Mouse (Mus musculus): Measurements from ENCODE around the gene Gm4491. TPM values are rescaled to one million over a fixed set of nuclear protein-coding genes. Genes with fewer than 3 reads are reported as not detected.

Gm4491 gene
- not detected in 2 replicates for polyA plus RNA-seq (2015; fragmentation: Nextera tagmentation; extraction: Ambion mirVana)

DNA sequence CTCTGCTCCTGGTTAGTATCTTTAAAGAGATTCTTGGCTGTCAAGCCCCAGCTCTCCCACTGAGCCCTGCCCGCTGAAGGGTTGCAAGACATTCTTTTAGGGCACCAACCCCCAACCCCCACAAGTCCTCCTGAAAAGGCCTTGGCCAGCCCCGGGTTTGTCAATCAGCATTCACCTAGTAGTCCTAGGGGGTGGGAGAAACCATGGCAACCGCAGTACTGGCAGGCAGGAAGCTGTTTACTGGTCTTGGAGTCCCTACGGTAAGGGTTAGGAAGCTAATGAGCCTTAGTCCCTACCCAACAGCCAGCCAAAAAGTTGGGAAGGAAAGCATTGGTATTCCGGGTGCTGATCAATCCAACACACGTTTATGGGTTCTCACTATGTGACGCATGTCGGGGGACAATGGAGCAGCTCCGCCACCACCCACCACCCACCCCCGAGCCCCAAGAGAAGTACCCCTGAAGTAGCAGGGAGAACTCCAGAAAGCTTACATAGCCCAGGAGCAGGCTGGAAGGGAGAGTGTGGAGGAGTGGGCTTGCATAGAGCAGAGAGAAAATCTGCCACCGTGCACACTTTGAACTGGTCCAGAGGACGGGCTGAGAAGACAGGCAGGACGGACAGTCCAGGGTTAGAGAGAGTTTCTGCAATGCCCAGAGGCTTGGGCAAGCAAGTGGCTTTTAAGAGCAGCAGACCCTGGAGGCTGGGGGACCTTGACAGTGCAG is at the start of gene Gm4491:
TSS of gene Gm4491 (minus strand) at position 61 of the 722 bp plus-strand sequence.
- no peak within 1 kb of the TSS for H3K4me3 ChIP-seq
- no peaks in the 10 kb centered on the region for H3K36me3 ChIP-seq
- no peak within 1 kb of the TSS for H3K27ac ChIP-seq
- no peaks in the 10 kb centered on the region for H3K9me3 ChIP-seq (replicated peaks)
- no peak within 1 kb of the TSS for H3K4me2 ChIP-seq
- no peak within 1 kb of the TSS for H3K9ac ChIP-seq
- no peaks in the 10 kb centered on the region for H3K4me1 ChIP-seq (replicated peaks)
- peaks cover 39% of the 10 kb centered on the region for H3K27me3 ChIP-seq
- no peak for ATAC-seq (replicated peaks; ENCODE audit: insufficient number of reproducible peaks, insufficient read depth, low FRiP score, low read depth)
- WGBS = 24% methylated on average over 13 of the region's 13 CpGs

DNA sequence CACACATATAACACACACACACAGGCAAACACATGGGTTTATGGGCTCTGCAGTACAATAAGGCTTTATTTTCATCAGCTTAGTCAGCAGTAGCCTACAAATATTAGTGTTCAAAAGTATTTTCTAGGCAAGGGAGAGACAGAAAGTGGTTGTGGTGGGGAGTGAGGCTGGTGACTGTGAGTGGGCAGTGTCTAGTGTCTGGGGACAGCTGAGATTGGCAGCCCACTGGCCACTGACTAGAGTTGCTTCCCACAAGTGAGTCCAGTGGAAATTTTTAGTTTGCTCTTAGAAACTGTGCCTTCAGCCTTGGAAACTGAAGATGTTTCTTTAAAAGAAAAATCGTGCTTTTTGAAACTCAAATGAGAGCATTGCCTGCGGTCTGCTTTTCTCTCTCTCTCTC is 46.1 kb upstream of the Gm4491 start:
- WGBS = 48% methylated on average over 2 of the region's 2 CpGs
- H3K36me3 ChIP-seq = no peaks in the 10 kb centered on the region
- ATAC-seq (replicated peaks; ENCODE audit: insufficient number of reproducible peaks, insufficient read depth, low FRiP score, low read depth) = no peak

DNA sequence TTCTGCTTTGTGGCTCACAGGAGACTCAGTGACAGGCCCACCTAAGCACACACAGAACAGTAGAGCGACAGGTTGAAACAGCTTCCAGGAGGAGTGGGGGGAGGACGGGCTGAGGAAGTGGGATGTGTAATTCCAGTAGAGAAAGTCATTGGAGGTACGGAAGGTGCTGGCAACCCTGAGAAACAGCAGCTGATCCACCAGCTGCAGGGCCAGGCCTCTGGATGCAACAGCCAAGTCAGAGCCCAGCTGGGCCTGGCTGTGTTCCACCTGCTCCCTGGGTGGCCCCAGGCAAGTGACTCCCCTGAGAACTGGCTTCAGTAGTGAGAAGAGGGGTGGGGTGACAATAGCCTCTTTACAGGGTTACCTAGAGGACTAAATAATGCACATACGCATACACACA is 45.5 kb upstream of the Gm4491 start:
- Histone ChIP-seq H3K4me2 (no peak overlapping the region), H3K36me3 (no peaks in the 10 kb centered on the region), H3K27me3 (0 out of 2 replicates have a peak, but pooled peaks cover 7% of the 10 kb centered on the region), H3K9me3 (replicated peaks) (no peaks in the 10 kb centered on the region), H3K4me1 (replicated peaks) (peaks cover 3% of the 10 kb centered on the region; the same call in 1 of the 2 replicates), H3K4me3 (no peak overlapping the region), H3K27ac (no peak overlapping the region), H3K9ac (no peak overlapping the region)
- 66% methylated on average over 4 of the region's 4 CpGs for WGBS
- ATAC-seq (replicated peaks; ENCODE audit: insufficient number of reproducible peaks, insufficient read depth, low FRiP score, low read depth) = no peak

More for the DNA sequence above, 46.1 kb upstream of the Gm4491 start:
- H3K4me3 ChIP-seq = no peak overlapping the region
- H3K4me2 ChIP-seq = no peak overlapping the region
- H3K9me3 ChIP-seq (replicated peaks) = no peaks in the 10 kb centered on the region
- H3K27me3 ChIP-seq = 0 out of 2 replicates have a peak, but pooled peaks cover 7% of the 10 kb centered on the region
- H3K9ac ChIP-seq = no peak overlapping the region
- peaks cover 3% of the 10 kb centered on the region; the same call in 1 of the 2 replicates for H3K4me1 ChIP-seq (replicated peaks)
- no peak overlapping the region for H3K27ac ChIP-seq

DNA sequence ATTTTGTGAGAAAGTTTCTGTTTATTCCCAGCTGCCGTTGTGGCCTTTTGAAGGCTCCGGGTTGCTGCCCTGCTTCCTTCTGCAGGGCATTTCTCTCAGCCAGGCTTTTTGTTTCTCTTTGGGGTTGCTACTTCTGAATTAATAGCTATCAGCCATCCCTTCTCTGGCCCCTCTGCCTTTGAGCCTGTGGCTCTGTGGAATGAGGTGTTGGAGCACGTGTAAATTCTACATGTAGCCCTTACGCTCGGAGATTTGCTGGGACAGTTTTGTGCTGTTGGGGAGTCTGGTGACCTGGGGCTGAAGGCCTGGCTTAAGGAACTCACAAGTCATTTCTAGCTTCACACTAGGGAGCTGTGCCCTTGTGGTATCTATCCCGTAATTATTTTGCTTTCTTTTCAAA is 39.2 kb upstream of the Gm4491 start:
- 39% methylated on average over 6 of the region's 6 CpGs for WGBS
- Histone ChIP-seq H3K9ac (no peak overlapping the region), H3K27ac (no peak overlapping the region), H3K36me3 (no peaks in the 10 kb centered on the region), H3K4me2 (no peak overlapping the region), H3K4me1 (replicated peaks) (0 out of 2 replicates have a peak, but pooled peaks cover 3% of the 10 kb centered on the region), H3K27me3 (peaks cover 8% of the 10 kb centered on the region), H3K9me3 (replicated peaks) (no peaks in the 10 kb centered on the region), H3K4me3 (no peak overlapping the region)
- ATAC-seq (replicated peaks; ENCODE audit: insufficient number of reproducible peaks, insufficient read depth, low FRiP score, low read depth) = no peak

DNA sequence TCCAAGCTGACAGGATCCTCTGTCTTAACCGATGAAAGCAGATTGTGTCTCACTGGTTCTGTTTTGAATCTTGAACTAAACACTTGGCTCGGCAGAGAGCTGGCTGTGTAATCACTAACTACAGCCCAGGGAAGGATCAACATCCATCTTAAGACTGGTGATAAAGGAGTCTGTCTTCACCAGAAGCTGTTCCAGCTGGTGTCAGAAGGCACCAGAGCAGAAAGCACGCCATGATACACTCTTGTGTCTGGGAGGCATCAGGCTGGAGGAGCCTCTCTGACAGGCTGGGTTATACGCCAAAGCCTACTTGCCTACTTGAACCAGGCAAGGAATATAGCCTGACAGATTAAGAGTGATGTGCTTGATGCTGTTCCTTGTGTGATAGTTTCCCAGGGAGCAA is 30.1 kb upstream of the Gm4491 start:
- WGBS = 18% methylated on average over 4 of the region's 4 CpGs
- H3K9me3 ChIP-seq (replicated peaks) = no peaks in the 10 kb centered on the region
- H3K27me3 ChIP-seq = no peaks in the 10 kb centered on the region; the same call in 1 of the 2 replicates
- no peak overlapping the region for H3K27ac ChIP-seq
- ATAC-seq (replicated peaks; ENCODE audit: insufficient number of reproducible peaks, insufficient read depth, low FRiP score, low read depth) = no peak; the same call in 1 of the 2 replicates
- no peak overlapping the region for H3K4me2 ChIP-seq
- H3K4me1 ChIP-seq (replicated peaks) = no peaks in the 10 kb centered on the region; the same call in 1 of the 2 replicates
- no peak overlapping the region for H3K9ac ChIP-seq
- no peak overlapping the region for H3K4me3 ChIP-seq
- H3K36me3 ChIP-seq = no peaks in the 10 kb centered on the region

GRCm38 (mm10) chr14:57135265-57135664 is 19.6 kb upstream of the Gm4491 start:
- 72% methylated on average over 8 of the region's 8 CpGs for WGBS
- no peak for ATAC-seq (replicated peaks; ENCODE audit: insufficient number of reproducible peaks, insufficient read depth, low FRiP score, low read depth)
- Histone ChIP-seq H3K4me1 (replicated peaks) (peaks cover 7% of the 10 kb centered on the region), H3K4me3 (no peak overlapping the region), H3K4me2 (no peak overlapping the region), H3K9me3 (replicated peaks) (no peaks in the 10 kb centered on the region), H3K27me3 (peaks cover 70% of the 10 kb centered on the region), H3K36me3 (no peaks in the 10 kb centered on the region), H3K27ac (no peak overlapping the region), H3K9ac (no peak overlapping the region)

DNA sequence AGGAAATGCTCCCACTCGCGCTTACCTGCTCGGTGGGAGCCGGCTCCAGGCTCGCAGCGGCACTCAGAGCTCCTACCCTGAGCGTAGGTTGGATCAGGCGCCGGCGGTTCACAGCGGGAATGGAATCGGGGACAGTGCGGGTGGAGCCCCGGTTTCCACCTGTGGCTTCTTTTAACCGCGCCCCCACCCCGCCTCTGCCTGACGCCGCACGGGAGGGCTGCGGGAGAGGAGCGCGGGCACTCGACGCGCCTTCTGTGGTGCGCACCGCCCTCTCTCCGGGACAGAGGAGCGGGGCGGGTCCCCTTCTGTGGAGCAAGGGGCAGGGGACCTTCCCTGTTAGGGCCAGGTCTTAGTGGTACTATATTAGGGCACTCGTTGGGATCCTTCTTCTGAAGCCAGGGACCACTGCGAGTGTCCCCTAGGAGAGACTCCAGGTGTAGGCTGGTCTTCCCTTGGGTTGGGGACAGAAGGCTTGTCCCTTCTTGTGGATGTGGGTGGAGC is 17.5 kb upstream of the Gm4491 start, which contains the start of gene Gjb6:
TSS of gene Gjb6 (minus strand) at position 451 of the 501 bp plus-strand sequence.
- H3K9me3 ChIP-seq (replicated peaks) = no peaks in the 10 kb centered on the region
- no peak within 1 kb of the TSS for H3K27ac ChIP-seq
- H3K36me3 ChIP-seq = no peaks in the 10 kb centered on the region
- H3K4me3 ChIP-seq = peak within 1 kb of the TSS; percentile 37
- peak within 1 kb of the TSS; percentile 63 for H3K4me2 ChIP-seq
- no peak for ATAC-seq (replicated peaks; ENCODE audit: insufficient number of reproducible peaks, insufficient read depth, low FRiP score, low read depth)
- peaks cover 7% of the 10 kb centered on the region for H3K4me1 ChIP-seq (replicated peaks)
- H3K27me3 ChIP-seq = peaks cover 73% of the 10 kb centered on the region
- no peak within 1 kb of the TSS for H3K9ac ChIP-seq
- 4% methylated on average over 33 of the region's 33 CpGs for WGBS

GRCm38 (mm10) chr14:57127383-57127782 is 11.7 kb upstream of the Gm4491 start:
- H3K4me1 ChIP-seq (replicated peaks) = no peaks in the 10 kb centered on the region
- H3K4me3 ChIP-seq = no peak overlapping the region
- H3K9ac ChIP-seq = no peak overlapping the region
- no peak overlapping the region for H3K27ac ChIP-seq
- H3K4me2 ChIP-seq = no peak overlapping the region
- H3K27me3 ChIP-seq = peaks cover 26% of the 10 kb centered on the region
- 58% methylated on average over 4 of the region's 4 CpGs for WGBS
- H3K9me3 ChIP-seq (replicated peaks) = no peaks in the 10 kb centered on the region
- no peak for ATAC-seq (replicated peaks; ENCODE audit: insufficient number of reproducible peaks, insufficient read depth, low FRiP score, low read depth)
- H3K36me3 ChIP-seq = no peaks in the 10 kb centered on the region

- WGBS = 78% methylated on average over 7 of the region's 7 CpGs
- no peak for ATAC-seq (replicated peaks; ENCODE audit: insufficient number of reproducible peaks, insufficient read depth, low FRiP score, low read depth)
- H3K36me3 ChIP-seq = no peaks in the 10 kb centered on the region
- H3K4me3 ChIP-seq = no peak overlapping the region
- H3K9ac ChIP-seq = no peak overlapping the region
- no peak overlapping the region for H3K4me2 ChIP-seq
- H3K9me3 ChIP-seq (replicated peaks) = no peaks in the 10 kb centered on the region
- H3K27ac ChIP-seq = no peak overlapping the region
- H3K4me1 ChIP-seq (replicated peaks) = no peaks in the 10 kb centered on the region
- peaks cover 14% of the 10 kb centered on the region for H3K27me3 ChIP-seq
These were observed 6.6 kb upstream of the Gm4491 start for GRCm38 (mm10) chr14:57122295-57122694.

DNA sequence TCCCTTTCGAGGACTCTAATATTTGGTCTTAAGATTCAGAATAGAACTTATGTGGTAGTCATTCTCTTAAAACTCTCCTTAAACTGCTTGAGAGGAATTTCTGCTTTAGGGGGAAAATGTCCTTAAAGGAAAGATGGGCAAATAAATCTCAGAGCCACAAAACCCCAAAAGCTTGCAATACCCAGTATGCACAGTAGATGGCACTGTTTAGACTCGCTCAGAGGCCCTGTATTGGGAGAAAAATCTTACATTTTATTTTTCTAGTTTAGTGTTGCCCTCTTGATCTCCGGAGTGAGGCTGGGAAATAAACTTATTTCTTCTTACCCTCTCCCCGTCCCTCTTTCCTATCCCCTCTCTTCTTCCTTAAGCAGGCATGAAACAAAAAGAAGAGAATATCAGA is 6.5 kb downstream of the Gm4491 start:
- H3K27me3 ChIP-seq = peaks cover 65% of the 10 kb centered on the region
- H3K4me2 ChIP-seq = no peak overlapping the region
- H3K36me3 ChIP-seq = no peaks in the 10 kb centered on the region
- H3K27ac ChIP-seq = no peak overlapping the region
- H3K9ac ChIP-seq = no peak overlapping the region
- H3K9me3 ChIP-seq (replicated peaks) = no peaks in the 10 kb centered on the region
- no peak for ATAC-seq (replicated peaks; ENCODE audit: insufficient number of reproducible peaks, insufficient read depth, low FRiP score, low read depth)
- H3K4me1 ChIP-seq (replicated peaks) = peaks cover 14% of the 10 kb centered on the region
- WGBS = 9% methylated on average over 4 of the region's 4 CpGs
- no peak overlapping the region for H3K4me3 ChIP-seq

DNA sequence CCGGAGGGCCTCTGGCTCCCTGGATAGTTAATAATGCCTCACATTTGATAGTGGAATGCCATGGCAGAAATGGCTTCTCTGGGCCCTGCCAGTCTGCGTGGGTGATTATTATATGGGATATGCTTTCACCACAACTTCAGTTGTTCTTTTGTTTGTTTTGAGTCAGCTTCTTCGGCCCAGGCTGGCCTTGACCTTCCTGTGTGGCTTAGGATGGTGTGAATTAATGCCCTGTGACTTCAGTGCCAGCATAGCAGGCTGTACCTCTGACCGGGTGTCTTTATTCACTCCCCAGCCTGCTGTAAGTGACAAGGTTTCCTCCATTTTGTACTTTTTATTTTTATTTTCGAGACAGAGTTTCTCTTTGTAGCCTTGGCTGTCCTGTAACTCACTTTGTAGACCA is 7.8 kb downstream of the Gm4491 start:
- H3K4me2 ChIP-seq = no peak overlapping the region
- no peak overlapping the region for H3K9ac ChIP-seq
- H3K27me3 ChIP-seq = peaks cover 71% of the 10 kb centered on the region
- no peak for ATAC-seq (replicated peaks; ENCODE audit: insufficient number of reproducible peaks, insufficient read depth, low FRiP score, low read depth)
- 54% methylated on average over 5 of the region's 5 CpGs for WGBS
- H3K9me3 ChIP-seq (replicated peaks) = no peaks in the 10 kb centered on the region
- peaks cover 20% of the 10 kb centered on the region for H3K4me1 ChIP-seq (replicated peaks)
- H3K27ac ChIP-seq = no peak overlapping the region
- H3K36me3 ChIP-seq = no peaks in the 10 kb centered on the region
- no peak overlapping the region for H3K4me3 ChIP-seq

- no peak overlapping the region for H3K4me2 ChIP-seq
- peaks cover 78% of the 10 kb centered on the region for H3K27me3 ChIP-seq
- no peaks in the 10 kb centered on the region for H3K9me3 ChIP-seq (replicated peaks)
- no peaks in the 10 kb centered on the region for H3K36me3 ChIP-seq
- no peak overlapping the region for H3K4me3 ChIP-seq
- peaks cover 20% of the 10 kb centered on the region for H3K4me1 ChIP-seq (replicated peaks)
- no peak overlapping the region for H3K9ac ChIP-seq
- 76% methylated on average over 8 of the region's 8 CpGs for WGBS
- no peak for ATAC-seq (replicated peaks; ENCODE audit: insufficient number of reproducible peaks, insufficient read depth, low FRiP score, low read depth)
- no peak overlapping the region for H3K27ac ChIP-seq
These were observed 8.6 kb downstream of the Gm4491 start for GRCm38 (mm10) chr14:57107091-57107490.
